Mouse (Mus musculus) heart, adult 11 months (tissue): ENCODE results near the gene Zc3h18.

Source experiments
- DNase-seq: peaks from one replicate; pipeline ENCODE4 v3.0.0; 2022

Gene Zc3h18

DNA sequence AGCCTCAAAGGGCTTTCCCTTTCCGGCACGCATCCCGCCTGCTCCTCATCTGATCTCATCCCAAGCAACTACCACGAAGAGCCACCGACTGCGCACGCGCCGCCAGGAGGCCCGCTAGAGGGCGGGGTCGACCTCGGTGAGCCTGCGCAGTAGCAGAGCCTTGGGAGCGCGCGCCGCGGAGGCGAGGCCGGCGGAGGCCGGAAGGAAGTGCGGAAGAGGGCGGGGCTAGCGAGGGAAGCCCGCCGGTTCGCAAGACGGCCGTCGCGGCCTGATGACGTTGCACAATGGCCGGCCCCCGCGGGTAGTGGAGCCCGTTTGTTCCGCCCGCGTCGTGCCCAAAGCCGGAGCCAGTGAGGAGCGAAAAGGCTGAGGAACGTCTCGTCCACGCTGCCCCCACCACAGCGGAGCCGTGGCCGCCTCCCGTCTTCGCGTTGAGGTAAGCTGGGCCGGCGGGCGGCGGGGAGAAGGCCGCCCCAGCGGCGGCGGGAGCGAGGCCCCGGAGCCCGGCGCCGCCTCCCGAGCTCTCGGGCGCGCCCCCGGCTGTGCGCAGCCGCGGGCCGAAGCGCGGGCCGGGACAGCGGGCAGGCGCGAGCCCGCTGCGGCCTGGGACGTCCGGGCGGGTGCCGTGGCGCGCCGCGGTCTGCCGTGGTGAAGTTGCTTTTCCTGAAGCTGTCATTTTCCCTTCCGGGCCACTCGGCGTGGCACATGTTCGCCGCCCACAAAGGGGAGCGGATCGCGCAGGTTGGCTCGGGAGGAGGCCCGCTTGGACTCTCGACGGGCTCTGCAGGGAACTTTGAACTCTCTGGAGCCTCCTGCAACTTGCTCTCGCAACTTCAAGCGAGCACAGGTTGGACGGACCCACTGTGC, at the start of gene Zc3h18:
Zc3h18 (plus strand) TSS at position 245 of the 867 bp plus-strand sequence.
- peak; percentile 100 for DNase-seq

DNA sequence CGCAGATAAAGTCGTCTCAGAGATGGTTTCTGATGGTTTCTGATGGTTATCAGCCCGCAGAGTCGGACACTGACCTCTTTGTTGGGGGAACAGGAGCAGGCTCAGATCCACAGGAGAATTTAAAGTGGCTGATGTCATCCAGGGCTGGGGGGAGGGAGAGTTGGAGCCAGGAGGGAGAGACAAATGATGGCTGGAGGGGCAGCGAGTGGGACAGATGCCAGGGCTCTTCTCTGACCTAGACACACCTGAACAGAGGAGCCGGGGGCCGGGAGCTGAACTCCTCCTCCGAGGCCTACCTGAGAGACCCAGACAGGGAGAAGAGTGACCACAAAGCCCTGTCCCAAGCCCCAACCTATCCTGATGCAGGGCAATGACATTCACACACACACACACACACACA, 47.3 kb upstream of the Zc3h18 start:
- no peak for DNase-seq

DNA sequence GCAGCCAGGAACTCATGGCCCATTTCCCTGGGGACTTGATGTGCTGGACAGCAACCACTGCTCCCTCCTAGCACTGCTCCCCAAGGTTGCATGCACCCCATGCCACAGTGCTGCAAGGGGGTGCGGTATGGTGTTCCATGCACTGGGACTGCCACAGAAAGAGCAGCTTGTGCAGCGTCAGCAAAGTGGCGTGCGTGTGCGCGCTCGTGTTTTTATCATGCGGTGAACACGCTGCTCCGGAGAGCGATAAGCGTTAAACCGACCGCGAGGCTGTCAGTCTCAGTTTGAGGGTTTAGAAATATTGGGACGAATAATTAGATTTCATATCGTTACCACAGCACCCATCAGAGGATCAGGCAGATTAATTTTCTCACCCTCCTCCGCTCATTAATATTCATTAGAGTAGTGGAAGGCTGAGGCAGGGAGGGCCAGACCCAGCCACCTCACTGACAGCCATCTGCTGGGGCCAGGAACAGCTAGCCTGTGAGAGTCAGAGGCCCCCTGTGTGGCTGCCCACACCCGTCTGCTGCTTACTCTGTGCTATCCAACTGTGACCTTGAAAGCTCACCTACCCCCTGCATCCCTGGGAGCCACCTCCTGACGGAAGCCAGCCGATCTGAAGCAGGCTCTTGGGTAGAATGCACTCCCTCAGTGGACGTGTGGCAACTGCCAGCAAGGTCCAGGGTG, 46.7 kb upstream of the Zc3h18 start:
- no peak for DNase-seq

DNA sequence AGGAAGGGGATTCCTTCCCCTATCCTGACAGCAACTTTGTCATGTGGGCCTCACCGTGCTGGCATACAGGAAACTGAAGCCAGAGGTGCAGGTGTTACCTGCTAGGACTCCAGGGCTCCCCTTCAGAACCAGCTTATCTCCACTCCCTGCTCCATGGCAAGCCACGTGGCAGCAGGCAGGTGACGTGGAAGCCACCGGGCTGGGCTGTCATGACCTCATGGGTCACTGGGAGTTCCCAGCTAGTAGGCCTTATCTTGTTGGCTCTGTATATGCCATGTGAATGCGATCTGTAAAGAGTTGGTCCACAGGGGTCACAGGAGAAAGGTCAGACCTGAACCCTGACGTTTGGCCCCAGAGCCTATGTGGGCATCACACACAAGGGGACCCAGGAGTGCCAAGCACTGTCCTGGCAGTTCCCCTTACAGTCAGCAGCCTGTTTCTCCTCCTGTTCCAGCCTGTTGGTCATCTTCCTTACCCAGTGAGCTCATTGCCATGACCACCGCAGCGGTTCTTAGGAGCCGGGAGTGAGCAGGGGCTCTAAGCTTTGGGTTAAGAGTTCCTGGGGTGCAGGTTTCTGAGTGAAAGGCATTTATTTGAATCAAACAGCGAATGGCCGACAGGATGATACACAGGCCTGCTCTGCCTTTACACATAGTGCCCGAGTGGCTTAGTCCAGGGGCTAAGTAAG, 45.8 kb upstream of the Zc3h18 start:
- DNase-seq = peak; percentile 92

DNA sequence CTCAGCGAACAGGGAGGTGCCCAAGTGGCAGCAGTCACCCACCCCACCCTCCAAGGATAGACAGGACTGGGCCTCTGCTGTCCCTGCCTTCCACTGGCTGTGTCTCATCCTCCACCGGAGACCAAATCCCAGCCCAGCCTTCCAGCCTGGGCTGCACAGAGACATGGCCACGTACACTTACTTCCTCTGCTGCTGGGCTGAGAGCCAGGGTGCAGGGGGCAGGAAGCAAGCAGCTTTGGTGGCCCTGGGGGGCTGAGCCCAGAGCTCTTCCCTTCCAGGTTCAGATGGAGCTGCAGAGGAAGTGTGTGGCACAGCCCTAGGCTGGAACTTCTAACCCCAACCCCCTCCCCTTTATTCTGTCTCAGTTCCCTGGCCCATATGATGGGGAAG, 45.3 kb upstream of the Zc3h18 start:
- peak; percentile 99 for DNase-seq

DNA sequence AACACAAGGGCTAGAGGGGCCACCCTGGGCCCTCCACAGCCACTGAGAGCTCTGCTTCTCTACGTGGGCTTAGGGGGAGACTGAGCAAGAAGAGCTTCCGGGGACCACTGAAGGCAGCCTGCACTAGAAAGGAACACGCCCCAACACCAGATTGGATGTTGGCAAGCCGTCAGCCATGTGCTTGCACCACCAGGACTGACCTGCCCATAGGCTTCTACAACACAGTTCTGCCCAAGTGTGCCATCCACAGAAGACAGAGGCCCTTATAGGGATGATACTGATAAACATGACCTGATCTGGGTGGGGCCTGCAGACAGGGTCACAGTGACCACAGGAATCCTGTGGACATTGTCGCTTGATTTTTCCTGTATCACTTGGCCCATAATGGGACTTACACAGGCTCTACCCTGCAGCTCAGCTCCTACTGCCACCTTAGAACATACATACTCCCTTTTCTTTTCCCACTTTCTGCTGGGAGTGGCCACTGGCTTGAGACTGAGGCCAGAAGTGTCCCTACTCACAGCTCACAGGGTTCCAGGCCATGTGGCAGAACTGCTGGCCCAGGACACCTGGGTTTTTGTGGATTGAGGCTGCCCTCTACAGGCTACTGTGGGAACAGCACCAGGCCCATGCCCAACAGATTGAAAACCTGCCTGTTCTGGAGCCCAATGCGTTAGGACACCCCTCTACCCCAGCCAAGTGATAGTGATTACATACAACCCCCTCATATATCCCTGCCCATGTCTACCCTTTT, 43.5 kb upstream of the Zc3h18 start:
- peak; percentile 98 for DNase-seq

DNA sequence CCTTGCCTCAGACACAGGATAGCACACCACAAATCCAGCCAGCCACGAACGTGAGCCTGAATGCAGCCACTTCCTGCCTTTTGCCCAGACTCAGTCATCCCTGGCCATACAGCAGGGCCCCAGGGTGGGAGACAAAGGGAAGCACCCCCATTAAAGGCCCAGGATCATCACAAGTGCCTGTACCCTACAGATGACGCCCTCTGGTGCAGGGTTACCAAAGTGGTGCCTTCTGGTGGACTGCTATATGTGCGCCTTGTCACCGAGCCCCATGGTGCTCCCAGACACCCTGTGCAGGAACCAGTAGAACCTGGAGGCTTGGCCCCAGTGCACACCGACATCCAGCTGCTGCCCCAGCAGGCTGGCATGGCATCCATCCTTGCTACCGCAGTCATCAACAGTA, 42.9 kb upstream of the Zc3h18 start:
- peak; percentile 92 for DNase-seq

DNA sequence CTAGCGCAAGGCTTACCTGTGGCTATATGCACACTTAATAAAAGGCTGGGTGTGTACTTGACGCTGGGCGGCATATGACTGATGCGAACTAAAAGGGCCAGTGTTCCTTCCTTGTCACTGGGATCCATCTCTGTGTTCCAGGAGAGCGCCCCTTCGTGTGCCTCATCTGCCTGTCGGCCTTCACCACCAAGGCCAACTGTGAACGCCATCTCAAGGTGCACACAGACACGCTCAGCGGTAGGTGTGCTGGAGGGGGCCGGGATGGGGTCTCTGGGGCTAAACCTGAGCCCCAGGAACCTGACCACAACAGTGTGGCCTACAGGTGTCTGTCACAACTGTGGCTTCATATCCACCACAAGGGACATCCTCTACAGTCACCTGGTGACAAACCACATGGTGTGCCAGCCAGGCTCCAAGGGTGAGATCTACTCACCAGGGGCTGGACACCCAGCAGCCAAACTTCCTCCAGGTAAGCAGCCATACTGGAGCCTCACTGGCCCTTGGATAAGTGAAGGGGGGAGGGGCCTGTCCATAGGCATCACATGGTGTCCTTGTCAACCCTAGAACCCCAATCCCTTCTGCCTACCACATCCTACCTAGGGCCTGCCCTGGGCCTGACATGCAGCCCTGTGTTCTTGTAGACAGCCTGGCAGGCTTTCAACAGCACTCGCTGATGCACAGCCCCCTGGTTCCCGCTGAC, 41.5 kb upstream of the Zc3h18 start:
- peak; percentile 93 for DNase-seq

DNA sequence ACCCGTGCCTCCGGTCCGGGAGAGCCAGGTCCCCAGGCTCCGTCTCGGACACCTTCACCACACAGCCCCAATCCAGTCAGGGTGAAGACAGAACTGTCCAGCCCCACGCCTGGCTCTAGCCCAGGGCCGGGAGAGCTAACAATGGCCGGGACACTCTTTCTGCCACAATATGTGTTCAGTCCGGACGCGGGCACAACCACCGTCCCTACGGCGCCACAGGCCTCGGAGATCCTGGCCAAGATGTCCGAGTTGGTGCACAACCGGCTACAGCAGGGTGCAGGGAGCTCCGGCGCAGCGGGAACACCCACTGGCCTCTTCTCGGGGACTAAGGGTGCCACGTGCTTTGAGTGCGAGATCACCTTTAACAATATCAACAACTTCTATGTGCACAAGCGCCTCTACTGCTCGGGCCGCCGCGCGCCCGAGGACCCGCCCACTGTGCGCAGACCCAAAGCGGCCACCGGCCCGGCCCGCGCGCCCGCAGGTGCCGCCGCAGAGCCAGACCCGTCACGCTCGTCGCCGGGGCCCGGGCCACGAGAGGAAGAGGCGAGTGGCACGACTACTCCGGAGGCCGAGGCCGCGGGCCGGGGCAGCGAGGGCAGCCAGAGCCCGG, 40.7 kb upstream of the Zc3h18 start:
- peak; percentile 90 for DNase-seq

DNA sequence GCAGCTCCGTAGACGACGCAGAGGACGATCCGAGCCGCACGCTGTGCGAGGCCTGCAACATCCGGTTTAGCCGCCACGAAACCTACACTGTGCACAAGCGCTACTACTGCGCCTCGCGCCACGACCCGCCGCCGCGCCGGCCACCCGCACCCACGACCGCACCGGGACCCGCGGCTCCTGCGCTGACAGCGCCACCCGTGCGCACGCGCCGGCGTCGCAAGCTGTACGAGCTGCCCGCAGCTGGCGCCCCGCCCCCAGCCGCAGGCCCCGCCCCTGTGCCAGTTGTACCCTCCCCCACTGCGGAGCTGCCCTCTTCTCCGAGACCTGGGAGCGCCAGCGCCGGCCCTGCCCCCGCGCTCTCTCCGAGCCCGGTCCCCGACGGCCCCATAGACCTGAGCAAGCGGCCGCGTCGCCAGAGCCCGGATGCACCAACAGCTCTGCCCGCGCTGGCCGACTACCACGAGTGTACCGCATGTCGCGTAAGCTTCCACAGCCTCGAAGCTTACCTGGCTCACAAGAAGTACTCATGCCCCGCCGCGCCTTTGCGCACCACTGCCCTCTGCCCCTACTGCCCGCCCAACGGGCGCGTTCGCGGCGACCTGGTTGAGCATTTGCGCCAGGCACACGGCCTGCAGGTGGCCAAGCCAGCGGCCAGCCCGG, 40.0 kb upstream of the Zc3h18 start:
- no peak for DNase-seq

DNA sequence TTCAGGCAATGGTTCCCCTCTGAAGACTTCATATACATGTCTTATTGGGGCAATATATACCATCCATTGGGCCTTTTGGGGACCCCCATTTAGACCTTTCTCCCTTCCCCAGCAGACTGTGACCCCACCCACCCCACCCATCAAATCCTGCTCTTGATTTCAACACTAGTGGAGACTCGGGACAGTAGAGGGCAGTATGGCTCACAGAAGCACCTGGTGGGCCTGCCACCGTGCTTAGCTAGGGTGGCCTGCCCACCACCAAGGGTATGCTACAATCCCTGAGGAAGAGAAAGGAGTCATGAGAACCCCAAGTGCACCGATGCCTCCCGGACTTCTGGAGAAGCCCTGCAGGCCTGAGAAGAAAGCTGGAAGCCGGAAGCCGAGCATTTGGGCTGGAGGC, 37.6 kb upstream of the Zc3h18 start:
- no peak for DNase-seq

DNA sequence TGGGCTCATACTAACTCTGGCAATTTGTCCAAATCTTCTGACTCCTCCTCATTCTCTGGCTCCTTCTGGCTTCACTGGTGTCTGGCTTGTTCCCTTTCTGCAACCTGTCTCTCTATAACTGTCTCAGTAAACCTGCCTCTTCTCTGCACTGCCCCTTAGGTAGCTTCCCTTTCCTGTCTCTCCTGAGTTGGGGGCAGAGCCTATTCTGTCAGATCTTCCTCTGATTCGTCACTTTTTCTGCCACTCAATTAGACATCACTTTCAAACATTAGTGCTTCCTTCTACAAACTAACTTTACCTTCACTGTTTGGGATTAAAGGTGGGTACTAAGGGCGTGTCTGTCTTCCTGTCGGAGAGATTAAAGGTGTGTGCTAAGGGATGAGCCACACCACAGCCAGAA, 35.6 kb upstream of the Zc3h18 start:
- DNase-seq = no peak

DNA sequence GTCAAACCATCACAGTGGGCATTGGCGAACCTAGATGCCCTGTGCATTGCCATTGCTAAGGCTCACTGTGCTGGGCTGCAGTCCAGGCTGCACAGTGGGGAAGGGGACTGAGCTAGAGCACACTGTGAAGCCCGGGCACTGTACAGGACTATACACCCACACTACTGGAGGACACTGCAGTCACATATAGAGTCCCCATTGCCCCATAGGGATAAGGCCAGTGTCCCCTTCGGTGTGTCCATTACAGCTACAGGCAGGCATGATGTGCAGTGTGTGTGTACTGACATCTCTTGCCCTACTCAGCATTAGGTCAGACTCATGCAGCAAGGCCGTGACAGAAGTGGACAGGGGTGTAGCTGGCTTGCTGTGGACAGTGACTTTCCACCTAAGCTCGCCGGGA, 34.6 kb upstream of the Zc3h18 start:
- DNase-seq = no peak

DNA sequence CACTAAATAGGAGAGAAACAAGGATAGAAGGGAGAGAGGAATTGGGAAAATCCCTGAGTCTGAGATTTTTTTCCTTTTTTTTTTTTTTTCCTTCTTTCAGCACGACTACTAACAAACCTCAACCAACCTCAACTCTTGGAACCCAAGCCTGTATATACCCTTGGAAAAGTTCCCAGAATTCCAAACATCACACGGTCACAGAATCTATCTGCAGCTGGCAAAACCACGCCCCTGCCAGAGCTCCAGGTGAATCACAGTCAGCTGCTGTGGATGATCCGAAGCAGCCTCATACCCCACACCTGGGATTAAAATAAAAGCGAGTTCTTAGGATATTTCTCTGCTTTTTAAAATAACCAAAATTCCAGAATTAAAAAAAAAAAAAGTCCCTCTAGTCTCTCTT, 34.0 kb upstream of the Zc3h18 start:
- DNase-seq = no peak

DNA sequence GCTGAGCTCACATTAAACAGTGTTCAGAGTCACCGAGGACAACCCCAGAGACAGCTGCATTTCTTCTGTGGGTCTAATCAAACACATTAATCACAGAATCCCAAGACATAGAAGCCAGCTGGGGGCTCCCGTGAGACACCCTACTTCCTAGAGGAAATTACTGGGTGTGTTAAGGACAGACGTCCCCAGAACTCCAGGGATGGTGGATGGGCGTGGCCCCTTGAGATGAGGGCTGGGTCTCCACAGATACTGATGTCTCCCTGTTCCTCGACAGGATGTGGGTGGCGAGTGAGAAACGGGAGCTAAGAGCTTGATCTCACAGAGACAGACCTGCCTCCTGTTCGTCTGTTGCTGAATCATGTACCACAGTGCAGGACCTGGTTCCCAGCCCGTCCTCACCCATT, 33.6 kb upstream of the Zc3h18 start:
- peak; percentile 98 for DNase-seq

DNA sequence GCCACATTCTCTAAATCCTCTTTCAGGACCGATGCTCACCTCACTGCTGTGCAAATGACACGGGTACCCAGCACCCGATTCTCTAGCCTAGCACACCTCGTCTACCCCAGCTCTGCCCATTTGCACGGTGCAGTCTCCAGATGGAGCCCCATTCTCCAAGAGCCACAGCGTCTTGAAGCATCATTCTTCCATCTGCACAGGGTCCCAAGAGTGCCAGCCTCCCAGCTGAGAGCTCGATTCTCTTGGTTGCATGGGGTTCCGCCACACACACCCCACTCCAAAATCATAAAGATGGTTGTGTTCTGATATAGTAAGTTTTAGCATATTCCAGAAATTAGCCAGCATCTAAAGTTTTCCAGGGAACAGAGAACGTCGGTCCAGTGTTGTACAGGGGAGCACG, 33.1 kb upstream of the Zc3h18 start:
- DNase-seq = no peak

DNA sequence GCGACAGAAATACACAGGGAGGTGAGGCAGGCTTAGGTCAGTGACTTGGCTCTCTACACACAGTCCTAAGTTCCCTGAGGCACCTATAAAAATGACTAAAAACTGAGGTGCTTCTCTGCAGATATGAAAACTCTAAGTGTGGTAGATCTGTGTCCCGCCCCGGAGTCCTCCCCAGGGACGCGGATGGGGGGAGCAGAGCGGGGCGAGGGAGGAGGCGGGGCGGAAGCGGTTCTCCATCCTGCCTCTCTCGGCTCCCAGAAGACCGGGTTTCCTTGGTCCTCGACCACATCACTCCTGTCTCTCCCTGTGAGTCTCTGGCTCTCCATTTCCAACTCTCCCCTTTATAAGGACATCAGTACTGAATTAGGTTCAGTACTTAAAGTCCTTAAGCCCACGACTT, 32.7 kb upstream of the Zc3h18 start:
- DNase-seq = peak; percentile 95

DNA sequence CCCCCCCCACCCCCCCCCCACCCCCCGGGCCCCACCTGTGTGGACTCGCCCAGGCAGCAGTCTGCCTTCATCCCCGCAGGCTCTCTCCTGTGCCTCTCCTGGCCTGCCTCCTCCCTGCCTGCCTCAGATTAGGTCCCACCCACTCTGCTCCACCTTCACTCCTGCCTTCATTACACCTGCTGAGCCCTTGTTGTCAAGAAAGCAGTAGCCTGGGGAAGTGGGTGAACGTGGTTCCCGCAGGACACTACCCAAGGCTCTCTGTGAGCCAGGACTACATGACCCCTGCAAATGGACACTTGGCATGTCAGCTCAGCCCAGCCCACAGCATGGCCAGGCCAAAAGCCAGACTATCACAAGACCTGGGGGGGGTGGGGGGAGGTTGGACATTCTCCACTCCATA, 32.2 kb upstream of the Zc3h18 start:
- peak; percentile 89 for DNase-seq

DNA sequence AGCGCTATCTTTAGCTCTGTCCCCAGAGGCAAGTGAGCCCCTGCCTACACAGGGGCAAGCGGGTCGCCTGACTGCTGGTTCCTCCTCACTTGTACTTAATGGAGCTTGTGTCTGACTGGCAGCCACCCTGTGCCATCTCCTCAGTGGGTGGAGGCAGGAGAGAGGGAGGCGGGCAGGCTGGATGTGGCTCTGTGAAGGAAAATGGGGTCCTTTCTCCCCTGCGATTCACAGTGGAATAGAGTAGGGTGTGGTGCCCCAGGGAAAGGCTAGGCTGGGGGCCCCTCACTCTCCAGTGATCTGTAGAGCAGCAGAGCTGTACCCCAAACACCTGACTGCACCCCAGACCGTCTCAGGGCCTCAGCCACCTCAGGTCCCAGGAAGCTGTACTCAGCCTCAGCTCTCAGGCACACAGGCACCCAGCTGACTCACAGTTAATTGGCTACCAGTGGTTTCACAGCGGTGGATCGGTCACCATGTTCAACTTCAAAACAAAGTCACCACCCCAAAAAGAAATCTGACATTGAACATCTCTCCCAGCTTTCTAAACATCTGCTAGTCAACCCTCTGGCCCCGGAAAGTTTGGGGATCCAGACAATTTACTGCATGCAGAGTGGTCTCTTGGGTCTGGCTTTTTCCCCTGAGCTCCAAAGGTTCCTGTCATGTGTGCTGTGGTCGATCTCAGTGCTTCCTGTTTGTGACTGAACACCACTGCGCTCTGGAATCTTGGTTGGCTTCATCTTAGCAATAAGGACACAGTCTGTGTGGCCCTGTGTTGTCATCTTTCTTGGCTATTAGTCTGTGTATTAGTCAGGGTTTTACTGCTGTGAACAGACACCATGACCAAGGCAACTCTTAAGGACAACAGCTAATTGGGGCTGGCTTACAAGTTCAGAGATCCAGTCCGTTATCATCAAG, 31.0 kb upstream of the Zc3h18 start:
- DNase-seq = peak; percentile 91
